Mouse (Mus musculus): ENCODE results near the gene Zbtb24. TPM values are rescaled to one million over a fixed set of nuclear protein-coding genes. Genes with fewer than 3 reads are reported as not detected.
A peak's percentile ranks its signal among the peaks of the same experiment; 100 is the strongest.

The Zbtb24 gene
- polyA plus RNA-seq, 1 experiment, result 31.6 TPM

DNA sequence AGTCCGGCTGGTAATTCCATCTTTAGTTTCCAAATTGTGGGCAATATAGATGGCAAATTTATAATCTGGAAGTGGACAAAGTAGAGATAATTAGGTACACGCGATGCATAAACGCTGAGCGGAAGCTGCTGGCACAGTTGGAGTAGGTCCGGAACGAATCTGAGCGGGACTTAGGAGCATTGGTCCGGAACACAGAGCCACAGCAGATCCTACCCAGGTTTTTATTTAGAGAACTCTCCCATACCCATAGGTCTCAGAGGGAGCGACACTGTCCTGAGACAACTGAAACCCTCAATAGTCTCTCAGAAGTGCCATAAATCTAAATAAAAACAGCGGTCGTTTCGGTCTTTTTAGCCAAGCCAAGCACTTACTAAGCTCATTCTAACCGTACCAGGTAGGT lies 499 bp upstream of the Zbtb24 start:
- Histone ChIP-seq H3K36me3 (ENCODE audit: control insufficient read depth, insufficient read depth, low read length) (no peaks in the 10 kb centered on the region), H3K27me3 (ENCODE audit: control insufficient read depth, insufficient read depth, low read length) (no peaks in the 10 kb centered on the region), H3K4me1 (replicated peaks; ENCODE audit: control insufficient read depth, insufficient read depth, low read length) (peaks cover 21% of the 10 kb centered on the region), H3K27ac (ENCODE audit: control insufficient read depth, insufficient read depth, low read length) (peak overlapping the region; percentile 84), H3K4me3 (ENCODE audit: control insufficient read depth, insufficient read depth, low read length) (peak overlapping the region; percentile 42)
- TF ChIP-seq CTCF (IDR thresholded peaks at IDR 0.05; ENCODE audit: borderline replicate concordance, control insufficient read depth, extremely low read depth, insufficient read depth, low read length, poor library complexity) (no peak), POLR2A (IDR thresholded peaks at IDR 0.05; ENCODE audit: control insufficient read depth, extremely low read depth, insufficient read depth, low read length, poor library complexity) (no peak)
- DNase-seq, result no peak
- WGBS, result 14% methylated on average over 14 of the region's 14 CpGs

DNA sequence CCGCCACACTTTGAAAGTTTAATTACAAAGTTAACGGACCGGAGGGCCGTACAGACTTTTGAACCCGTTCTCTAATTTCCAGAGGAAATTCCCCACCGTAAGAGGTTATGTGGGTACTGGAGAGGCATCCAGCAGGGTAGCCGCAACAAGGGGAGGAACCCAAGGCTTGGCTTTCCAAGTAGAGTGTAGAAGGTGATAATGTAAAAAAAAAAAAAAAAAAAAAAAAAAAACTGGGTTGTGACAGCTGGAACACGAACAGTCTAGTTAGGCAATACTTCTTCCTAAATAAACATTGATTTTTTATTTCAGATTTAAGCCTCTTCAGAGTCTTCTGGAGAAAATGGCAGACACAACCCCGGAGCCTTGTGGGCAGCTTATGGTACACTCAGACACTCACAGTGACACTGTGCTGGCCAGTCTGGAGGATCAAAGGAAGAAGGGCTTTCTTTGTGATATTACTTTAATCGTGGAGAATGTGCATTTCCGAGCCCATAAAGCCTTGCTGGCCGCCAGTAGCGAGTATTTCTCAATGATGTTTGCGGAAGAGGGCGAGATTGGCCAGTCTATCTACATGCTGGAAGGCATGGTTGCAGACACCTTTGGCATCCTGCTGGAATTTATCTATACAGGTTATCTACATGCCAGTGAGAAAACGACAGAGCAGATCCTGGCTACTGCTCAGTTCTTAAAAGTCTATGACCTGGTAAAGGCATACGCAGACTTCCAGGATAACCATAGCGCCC lies 768 bp downstream of the Zbtb24 start:
- peaks cover 5% of the 10 kb centered on the region for H3K36me3 ChIP-seq (ENCODE audit: control insufficient read depth, insufficient read depth, low read length)
- H3K27ac ChIP-seq (ENCODE audit: control insufficient read depth, insufficient read depth, low read length), result no peak overlapping the region
- H3K4me3 ChIP-seq (ENCODE audit: control insufficient read depth, insufficient read depth, low read length), result peak overlapping the region; percentile 81
- TF ChIP-seq POLR2A (IDR thresholded peaks at IDR 0.05; ENCODE audit: control insufficient read depth, extremely low read depth, insufficient read depth, low read length, poor library complexity) (no peak), CTCF (IDR thresholded peaks at IDR 0.05; ENCODE audit: borderline replicate concordance, control insufficient read depth, extremely low read depth, insufficient read depth, low read length, poor library complexity) (no peak)
- no peaks in the 10 kb centered on the region for H3K27me3 ChIP-seq (ENCODE audit: control insufficient read depth, insufficient read depth, low read length)
- WGBS, result 53% methylated on average over 18 of the region's 18 CpGs
- no peak for DNase-seq
- peaks cover 21% of the 10 kb centered on the region for H3K4me1 ChIP-seq (replicated peaks; ENCODE audit: control insufficient read depth, insufficient read depth, low read length)

DNA sequence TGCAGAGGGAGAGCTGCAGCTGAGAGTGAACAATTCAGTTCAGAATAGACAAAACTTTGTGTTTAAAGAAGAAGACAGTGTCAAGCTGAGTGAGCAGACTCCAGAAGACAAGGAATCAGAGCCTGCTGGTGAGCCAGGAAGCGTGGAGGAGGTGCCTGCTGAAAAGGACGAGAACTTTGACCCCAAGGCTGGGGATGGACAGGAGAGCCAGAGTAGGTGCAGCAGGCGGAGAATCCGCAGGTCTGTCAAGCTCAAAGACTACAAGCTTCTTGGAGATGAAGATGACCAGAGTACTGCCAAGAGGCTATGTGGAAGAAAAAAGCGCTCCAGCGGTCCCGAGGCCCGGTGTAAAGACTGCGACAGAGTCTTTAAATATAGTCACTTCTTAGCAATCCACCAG lies 1.5 kb downstream of the Zbtb24 start:
- H3K27me3 ChIP-seq (ENCODE audit: control insufficient read depth, insufficient read depth, low read length), result no peaks in the 10 kb centered on the region
- DNase-seq, result no peak
- no peak overlapping the region for H3K4me3 ChIP-seq (ENCODE audit: control insufficient read depth, insufficient read depth, low read length)
- H3K36me3 ChIP-seq (ENCODE audit: control insufficient read depth, insufficient read depth, low read length), result peaks cover 12% of the 10 kb centered on the region
- H3K27ac ChIP-seq (ENCODE audit: control insufficient read depth, insufficient read depth, low read length), result no peak overlapping the region
- TF ChIP-seq CTCF (IDR thresholded peaks at IDR 0.05; ENCODE audit: borderline replicate concordance, control insufficient read depth, extremely low read depth, insufficient read depth, low read length, poor library complexity) (no peak), POLR2A (IDR thresholded peaks at IDR 0.05; ENCODE audit: control insufficient read depth, extremely low read depth, insufficient read depth, low read length, poor library complexity) (no peak)
- WGBS, result 97% methylated on average over 9 of the region's 9 CpGs
- H3K4me1 ChIP-seq (replicated peaks; ENCODE audit: control insufficient read depth, insufficient read depth, low read length), result peaks cover 21% of the 10 kb centered on the region

DNA sequence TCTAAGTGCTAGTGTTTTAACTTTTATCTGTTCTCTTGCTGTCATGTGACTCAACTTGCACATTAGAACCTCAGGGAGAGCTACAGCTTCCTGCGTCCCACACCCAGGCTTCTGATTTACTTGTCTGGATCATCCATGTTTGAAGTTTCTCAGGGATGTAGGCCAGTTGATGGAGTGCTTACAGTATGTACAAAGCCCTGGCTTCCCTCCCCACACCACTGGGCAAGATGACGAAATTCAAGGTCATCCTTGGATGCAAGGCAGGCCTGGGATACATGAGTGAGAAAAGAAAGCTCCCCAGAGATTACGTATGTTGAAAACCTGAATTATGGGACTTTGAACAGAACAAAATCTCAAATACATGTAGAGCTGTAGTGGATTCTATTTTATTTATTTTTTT lies 2.6 kb downstream of the Zbtb24 start:
- no peak for DNase-seq
- Histone ChIP-seq H3K4me3 (ENCODE audit: control insufficient read depth, insufficient read depth, low read length) (no peak overlapping the region), H3K36me3 (ENCODE audit: control insufficient read depth, insufficient read depth, low read length) (peaks cover 14% of the 10 kb centered on the region), H3K27ac (ENCODE audit: control insufficient read depth, insufficient read depth, low read length) (no peak overlapping the region), H3K4me1 (replicated peaks; ENCODE audit: control insufficient read depth, insufficient read depth, low read length) (peaks cover 21% of the 10 kb centered on the region), H3K27me3 (ENCODE audit: control insufficient read depth, insufficient read depth, low read length) (no peaks in the 10 kb centered on the region)
- TF ChIP-seq CTCF (IDR thresholded peaks at IDR 0.05; ENCODE audit: borderline replicate concordance, control insufficient read depth, extremely low read depth, insufficient read depth, low read length, poor library complexity) (no peak), POLR2A (IDR thresholded peaks at IDR 0.05; ENCODE audit: control insufficient read depth, extremely low read depth, insufficient read depth, low read length, poor library complexity) (no peak)
- WGBS, result 90% methylated on average over 3 of the region's 3 CpGs

DNA sequence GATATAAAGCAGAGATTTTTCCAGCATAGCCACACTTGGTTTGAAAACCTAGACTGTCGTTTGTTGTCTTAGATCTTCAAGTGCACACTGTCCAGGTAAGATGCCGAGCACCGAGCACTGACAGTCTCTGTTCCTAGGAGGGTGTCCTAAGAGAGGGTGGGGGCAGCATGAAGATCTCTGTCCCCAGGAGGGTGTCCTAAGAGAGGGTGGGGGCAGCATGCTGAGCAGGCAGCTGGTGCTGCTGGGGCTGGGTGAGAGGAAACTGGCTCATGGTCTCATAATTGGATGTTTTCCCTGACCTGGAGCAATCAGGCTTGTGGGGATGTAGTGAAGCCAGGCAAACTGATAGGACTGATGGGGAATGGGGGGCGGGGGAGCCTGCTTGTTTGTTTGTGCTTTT lies 9.8 kb downstream of the Zbtb24 start:
- TF ChIP-seq POLR2A (IDR thresholded peaks at IDR 0.05; ENCODE audit: control insufficient read depth, extremely low read depth, insufficient read depth, low read length, poor library complexity), result no peak
- TF ChIP-seq CTCF (IDR thresholded peaks at IDR 0.05; ENCODE audit: borderline replicate concordance, control insufficient read depth, extremely low read depth, insufficient read depth, low read length, poor library complexity), result no peak
- Histone ChIP-seq H3K36me3 (ENCODE audit: control insufficient read depth, insufficient read depth, low read length) (peaks cover 32% of the 10 kb centered on the region), H3K4me3 (ENCODE audit: control insufficient read depth, insufficient read depth, low read length) (no peak overlapping the region), H3K27me3 (ENCODE audit: control insufficient read depth, insufficient read depth, low read length) (no peaks in the 10 kb centered on the region), H3K4me1 (replicated peaks; ENCODE audit: control insufficient read depth, insufficient read depth, low read length) (no peaks in the 10 kb centered on the region), H3K27ac (ENCODE audit: control insufficient read depth, insufficient read depth, low read length) (no peak overlapping the region)
- 95% methylated on average over 4 of the region's 4 CpGs for WGBS
- DNase-seq, result no peak

DNA sequence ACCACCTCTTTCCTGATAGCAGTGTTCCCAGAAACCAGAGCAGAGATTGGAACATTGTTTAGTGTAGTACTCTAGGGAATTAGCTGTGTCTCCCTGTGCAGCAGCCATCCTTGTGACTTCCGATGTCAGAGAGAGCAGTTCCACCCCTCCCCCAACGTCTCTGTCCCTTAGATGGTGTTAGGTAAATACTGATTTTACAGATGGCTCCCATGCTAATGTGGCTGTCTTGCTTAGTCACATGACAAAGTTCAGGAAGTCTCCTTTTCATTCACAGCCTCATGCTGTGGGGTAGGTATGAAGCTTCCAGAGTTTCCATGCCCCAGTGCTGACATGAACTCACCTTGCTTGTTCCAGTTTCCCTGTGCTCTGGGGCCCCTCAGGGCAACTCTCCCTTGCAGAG lies 10.3 kb downstream of the Zbtb24 start:
- peaks cover 33% of the 10 kb centered on the region for H3K36me3 ChIP-seq (ENCODE audit: control insufficient read depth, insufficient read depth, low read length)
- no peak for DNase-seq
- H3K4me1 ChIP-seq (replicated peaks; ENCODE audit: control insufficient read depth, insufficient read depth, low read length), result no peaks in the 10 kb centered on the region
- H3K27me3 ChIP-seq (ENCODE audit: control insufficient read depth, insufficient read depth, low read length), result no peaks in the 10 kb centered on the region
- TF ChIP-seq POLR2A (IDR thresholded peaks at IDR 0.05; ENCODE audit: control insufficient read depth, extremely low read depth, insufficient read depth, low read length, poor library complexity), result no peak
- no peak for TF ChIP-seq CTCF (IDR thresholded peaks at IDR 0.05; ENCODE audit: borderline replicate concordance, control insufficient read depth, extremely low read depth, insufficient read depth, low read length, poor library complexity)
- no peak overlapping the region for H3K4me3 ChIP-seq (ENCODE audit: control insufficient read depth, insufficient read depth, low read length)
- H3K27ac ChIP-seq (ENCODE audit: control insufficient read depth, insufficient read depth, low read length), result no peak overlapping the region
- WGBS, result 69% methylated on average over 2 of the region's 2 CpGs

Measured in thymus, adult 2 months (tissue).